Mouse (Mus musculus): ENCODE measurements around the gene Vax2.

DNA sequence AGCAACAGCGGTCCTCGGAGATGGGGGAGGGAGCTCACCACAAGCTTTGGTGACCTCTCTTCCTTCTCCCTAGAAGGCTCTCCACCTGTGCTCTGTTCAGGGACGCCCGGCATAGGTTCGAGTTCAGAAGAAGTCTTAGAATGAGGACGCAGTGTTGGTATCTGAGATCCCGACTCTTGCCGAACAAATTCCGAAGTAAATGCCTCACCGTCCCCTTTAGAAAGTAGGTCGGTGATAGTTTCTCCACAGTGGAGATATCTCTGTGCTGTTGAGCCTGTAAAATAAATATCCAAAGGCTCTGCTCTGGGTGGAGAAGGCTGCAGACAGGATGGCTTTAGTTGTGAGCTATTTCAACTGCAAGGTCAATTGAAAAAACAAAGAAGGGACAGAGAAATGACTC lies 10.1 kb upstream of the Vax2 start:
- TF ChIP-seq CTCF (IDR thresholded peaks at IDR 0.05; ENCODE audit: borderline replicate concordance, control insufficient read depth, extremely low read depth, insufficient read depth, low read length, poor library complexity) (no peak), POLR2A (IDR thresholded peaks at IDR 0.05; ENCODE audit: control insufficient read depth, extremely low read depth, insufficient read depth, low read length, poor library complexity) (no peak)

Data from thymus, adult 2 months (tissue).